Mouse (Mus musculus): ENCODE data around the gene Zfp408. TPM values are rescaled to one million over a fixed set of nuclear protein-coding genes. Genes with fewer than 3 reads are reported as not detected.

Zfp408 gene
- polyA plus RNA-seq, 2 experiments = 1.2 to 5.1 TPM

- Histone ChIP-seq H3K4me1 (replicated peaks; ENCODE audit: control insufficient read depth in 2 of 2, insufficient read depth in 2 of 2, low read length in 1 of 2) (peaks cover 4 to 5% of the 10 kb centered on the region in 2 experiments), H3K4me3 (ENCODE audit: insufficient read depth in 1 of 2, low read depth in 2 of 2, low read length in 2 of 2) (no peak overlapping the region), H3K9me3 (ENCODE audit: control insufficient read depth, low read length) (no peaks in the 10 kb centered on the region), H3K4me2 (ENCODE audit: low read depth) (no peak overlapping the region), H3K27ac (no peak overlapping the region), H3K9ac (replicated peaks) (no peak overlapping the region), H3K27me3 (ENCODE audit: control insufficient read depth, insufficient read depth, low read length) (no peaks in the 10 kb centered on the region), H3K36me3 (replicated peaks; ENCODE audit: control insufficient read depth, insufficient read depth, low read depth) (peaks cover 16% of the 10 kb centered on the region)
- TF ChIP-seq EP300 (IDR thresholded peaks at IDR 0.05; ENCODE audit: low read depth) = no peak
- TF ChIP-seq CTCF (IDR thresholded peaks at IDR 0.05; ENCODE audit: low read depth) = no peak
- 64% methylated on average over 6 of the region's 6 CpGs for WGBS (ENCODE audit: insufficient replicate concordance)
- ATAC-seq (ENCODE audit: insufficient read depth) (no peak), DNase-seq (ENCODE audit: low read depth in 3 of 3, low spot score in 3 of 3) (no peak)
Measured at GRCm38 (mm10) chr2:91655827-91656226, 6.2 kb upstream of the Zfp408 start.

- Histone ChIP-seq H3K4me1 (replicated peaks; ENCODE audit: control insufficient read depth in 2 of 2, insufficient read depth in 2 of 2, low read length in 1 of 2) (peaks cover 4 to 5% of the 10 kb centered on the region in 2 experiments), H3K27me3 (ENCODE audit: control insufficient read depth, insufficient read depth, low read length) (no peaks in the 10 kb centered on the region), H3K4me2 (ENCODE audit: low read depth) (no peak overlapping the region), H3K36me3 (replicated peaks; ENCODE audit: control insufficient read depth, insufficient read depth, low read depth) (peaks cover 16% of the 10 kb centered on the region), H3K9ac (replicated peaks) (no peak overlapping the region), H3K4me3 (ENCODE audit: insufficient read depth in 1 of 2, low read depth in 2 of 2, low read length in 2 of 2) (no peak overlapping the region), H3K9me3 (ENCODE audit: control insufficient read depth, low read length) (no peaks in the 10 kb centered on the region), H3K27ac (no peak overlapping the region)
- ATAC-seq (ENCODE audit: insufficient read depth) (no peak), DNase-seq (ENCODE audit: low read depth in 3 of 3, low spot score in 3 of 3) (no peak)
- WGBS (ENCODE audit: insufficient replicate concordance) = 71% methylated on average over 5 of the region's 5 CpGs
- TF ChIP-seq EP300 (IDR thresholded peaks at IDR 0.05; ENCODE audit: low read depth) (no peak), CTCF (IDR thresholded peaks at IDR 0.05; ENCODE audit: low read depth) (no peak)
Measured at GRCm38 (mm10) chr2:91655388-91655787, 5.8 kb upstream of the Zfp408 start.

- DNase-seq (ENCODE audit: low read depth in 3 of 3, low spot score in 3 of 3) (no peak), ATAC-seq (ENCODE audit: insufficient read depth) (no peak)
- H3K27ac ChIP-seq = no peak overlapping the region
- H3K4me2 ChIP-seq (ENCODE audit: low read depth) = no peak overlapping the region
- H3K27me3 ChIP-seq (ENCODE audit: control insufficient read depth, insufficient read depth, low read length) = no peaks in the 10 kb centered on the region
- H3K9ac ChIP-seq (replicated peaks) = no peak overlapping the region
- no peaks in the 10 kb centered on the region for H3K9me3 ChIP-seq (ENCODE audit: control insufficient read depth, low read length)
- no peak overlapping the region for H3K4me3 ChIP-seq (ENCODE audit: insufficient read depth in 1 of 2, low read depth in 2 of 2, low read length in 2 of 2)
- H3K36me3 ChIP-seq (replicated peaks; ENCODE audit: control insufficient read depth, insufficient read depth, low read depth) = peaks cover 16% of the 10 kb centered on the region
- TF ChIP-seq EP300 (IDR thresholded peaks at IDR 0.05; ENCODE audit: low read depth) = no peak
- TF ChIP-seq CTCF (IDR thresholded peaks at IDR 0.05; ENCODE audit: low read depth) = no peak
- H3K4me1 ChIP-seq (replicated peaks; ENCODE audit: control insufficient read depth in 2 of 2, insufficient read depth in 2 of 2, low read length in 1 of 2) = peaks cover 10% of the 10 kb centered on the region in 2 experiments
- 70% methylated on average over 6 of the region's 6 CpGs for WGBS (ENCODE audit: insufficient replicate concordance)
Measured at GRCm38 (mm10) chr2:91652863-91653262, 3.3 kb upstream of the Zfp408 start.

- peaks cover 18% of the 10 kb centered on the region for H3K36me3 ChIP-seq (replicated peaks; ENCODE audit: control insufficient read depth, insufficient read depth, low read depth)
Measured at GRCm38 (mm10) chr2:91651458-91652258, 2.1 kb upstream of the Zfp408 start.

GRCm38 (mm10) chr2:91650360-91650995 lies 887 bp upstream of the Zfp408 start:
- ATAC-seq (ENCODE audit: insufficient read depth) (peak; percentile 40), DNase-seq (ENCODE audit: low read depth in 3 of 3, low spot score in 3 of 3) (no peak)
- no peaks in the 10 kb centered on the region for H3K27me3 ChIP-seq (ENCODE audit: control insufficient read depth, insufficient read depth, low read length)
- H3K4me1 ChIP-seq (replicated peaks; ENCODE audit: control insufficient read depth in 2 of 2, insufficient read depth in 2 of 2, low read length in 1 of 2) = peaks cover 10% of the 10 kb centered on the region in 2 experiments
- peak overlapping the region; percentile 76 for H3K27ac ChIP-seq
- no peak for TF ChIP-seq EP300 (IDR thresholded peaks at IDR 0.05; ENCODE audit: low read depth)
- H3K36me3 ChIP-seq (replicated peaks; ENCODE audit: control insufficient read depth, insufficient read depth, low read depth) = peaks cover 20% of the 10 kb centered on the region
- 8% methylated on average over 16 of the region's 16 CpGs for WGBS (ENCODE audit: insufficient replicate concordance)
- no peaks in the 10 kb centered on the region for H3K9me3 ChIP-seq (ENCODE audit: control insufficient read depth, low read length)
- peak overlapping the region; percentile 90 to 100 for H3K4me3 ChIP-seq (ENCODE audit: insufficient read depth in 1 of 2, low read depth in 2 of 2, low read length in 2 of 2)
- peak overlapping the region; percentile 78 for H3K9ac ChIP-seq (replicated peaks)
- H3K4me2 ChIP-seq (ENCODE audit: low read depth) = peak overlapping the region; percentile 96

More at GRCm38 (mm10) chr2:91651458-91652258, 2.1 kb upstream of the Zfp408 start:
- Histone ChIP-seq H3K9ac (replicated peaks) (no peak overlapping the region), H3K4me1 (replicated peaks; ENCODE audit: control insufficient read depth in 2 of 2, insufficient read depth in 2 of 2, low read length in 1 of 2) (peaks cover 10% of the 10 kb centered on the region in 2 experiments), H3K9me3 (ENCODE audit: control insufficient read depth, low read length) (no peaks in the 10 kb centered on the region), H3K4me2 (ENCODE audit: low read depth) (peak overlapping the region; percentile 96), H3K27me3 (ENCODE audit: control insufficient read depth, insufficient read depth, low read length) (no peaks in the 10 kb centered on the region), H3K4me3 (ENCODE audit: insufficient read depth in 1 of 2, low read depth in 2 of 2, low read length in 2 of 2) (no peak overlapping the region; a peak in 1 of 4 replicates), H3K27ac (no peak overlapping the region)
- TF ChIP-seq EP300 (IDR thresholded peaks at IDR 0.05; ENCODE audit: low read depth) = no peak
- TF ChIP-seq CTCF (IDR thresholded peaks at IDR 0.05; ENCODE audit: low read depth) = no peak
- ATAC-seq (ENCODE audit: insufficient read depth) = no peak
- no peak for DNase-seq (ENCODE audit: low read depth in 3 of 3, low spot score in 3 of 3)
- 75% methylated on average over 14 of the region's 14 CpGs for WGBS (ENCODE audit: insufficient replicate concordance)
